Mouse (Mus musculus) cortical plate, adult 2 months (tissue): ENCODE data around the gene Thumpd1.

Source experiments
- CTCF ChIP-seq: fragments of 200-500 bp; IDR thresholded peaks from 2 replicates; pipeline ENCODE4 v1.5.1; 2011; ENCODE audit warnings: mild to moderate bottlenecking, control low read depth, low read length; ENCODE audit not compliant: insufficient read depth; ENCODE audit errors: extremely low read depth
- POLR2A ChIP-seq: fragments of 200-500 bp; IDR thresholded peaks from 2 replicates; pipeline ENCODE4 v1.6.1; 2011; ENCODE audit warnings: mild to moderate bottlenecking, low read length, control low read depth; ENCODE audit not compliant: insufficient read depth; ENCODE audit errors: extremely low read depth

DNA sequence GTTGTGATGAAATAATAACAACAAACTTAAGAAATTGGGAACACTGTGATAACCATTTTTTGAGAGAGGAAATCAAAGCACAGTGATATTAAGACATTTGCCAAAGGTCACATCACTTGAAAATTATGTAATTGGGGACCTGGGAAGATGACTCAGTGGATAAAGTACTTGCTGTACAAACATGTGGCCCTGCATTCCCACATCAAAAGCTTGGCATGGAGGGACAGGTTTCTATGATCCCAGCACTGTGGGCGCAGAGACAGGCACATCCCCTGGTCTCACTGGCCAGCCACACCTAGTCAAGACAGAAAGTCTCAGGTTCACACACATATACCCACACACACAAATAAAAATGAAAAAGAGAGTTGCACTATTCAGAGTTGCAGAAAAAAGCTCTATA lies 25.7 kb downstream of the Thumpd1 start:
- no peak for TF ChIP-seq CTCF
- TF ChIP-seq POLR2A, result no peak
